Mouse (Mus musculus): Measurements from ENCODE around the gene Zfp541. TPM values are rescaled to one million over a fixed set of nuclear protein-coding genes. Genes with fewer than 3 reads are reported as not detected.
A peak's percentile ranks its signal among the peaks of the same experiment; 100 is the strongest.

Gene Zfp541
- total RNA-seq (2021) = not detected
- long read RNA-seq, experiment 1 = 0 reads
- long read RNA-seq, experiment 2 = 0 reads

GRCm38 (mm10) chr7:16061219-16062098, at the start of gene Zfp541:
Gene Zfp541, plus strand, starts transcription at chr7:16061814.
- no peak for DNase-seq
- intact Hi-C loops (cut with DNase I) = no loop called here

GRCm38 (mm10) chr7:16012576-16013263, 48.9 kb upstream of the Zfp541 start:
- intact Hi-C loops (cut with DNase I) = no loop called here
- DNase-seq = peak; percentile 34 to 62

GRCm38 (mm10) chr7:16013722-16014275, 47.8 kb upstream of the Zfp541 start:
- DNase-seq = no peak
- intact Hi-C loops (cut with DNase I) = no loop called here

GRCm38 (mm10) chr7:16014521-16015175, 47.0 kb upstream of the Zfp541 start:
- intact Hi-C loops (cut with DNase I) = no loop called here
- DNase-seq = peak; percentile 50 to 64

GRCm38 (mm10) chr7:16015384-16015783, 46.2 kb upstream of the Zfp541 start:
- intact Hi-C loops (cut with DNase I) = no loop called here
- no peak for DNase-seq

- intact Hi-C loops (cut with DNase I) = no loop called here
- peak; percentile 44 to 59 for DNase-seq
Observed at GRCm38 (mm10) chr7:16018016-16018810, 43.4 kb upstream of the Zfp541 start.

- DNase-seq = no peak
- intact Hi-C loops (cut with DNase I) = no loop called here
Observed at GRCm38 (mm10) chr7:16019256-16020094, 42.1 kb upstream of the Zfp541 start.

- DNase-seq = no peak
- intact Hi-C loops (cut with DNase I) = no loop called here
Observed at GRCm38 (mm10) chr7:16024603-16025222, 36.9 kb upstream of the Zfp541 start.

GRCm38 (mm10) chr7:16028102-16028927, 33.3 kb upstream of the Zfp541 start:
- DNase-seq = peak; percentile 33 to 50
- intact Hi-C loops (cut with DNase I) = no loop called here

- intact Hi-C loops (cut with DNase I) = no loop called here
- no peak for DNase-seq
Observed at GRCm38 (mm10) chr7:16031072-16031471, 30.5 kb upstream of the Zfp541 start.

- intact Hi-C loops (cut with DNase I) = no loop called here
- DNase-seq = no peak
Observed at GRCm38 (mm10) chr7:16033059-16033458, 28.6 kb upstream of the Zfp541 start.

- intact Hi-C loops (cut with DNase I) = no loop called here
- DNase-seq = no peak
Observed at GRCm38 (mm10) chr7:16033580-16034461, 27.8 kb upstream of the Zfp541 start.

GRCm38 (mm10) chr7:16036972-16037371, 24.6 kb upstream of the Zfp541 start:
- DNase-seq = no peak
- intact Hi-C loops (cut with DNase I) = no loop called here

- no peak for DNase-seq
- intact Hi-C loops (cut with DNase I) = no loop called here
Observed at GRCm38 (mm10) chr7:16039363-16039762, 22.3 kb upstream of the Zfp541 start.

- intact Hi-C loops (cut with DNase I) = no loop called here
- no peak for DNase-seq
Observed at GRCm38 (mm10) chr7:16041208-16041607, 20.4 kb upstream of the Zfp541 start.

- peak in 1 of 2 experiments; percentile 37 for DNase-seq
- intact Hi-C loops (cut with DNase I) = no loop called here
Observed at GRCm38 (mm10) chr7:16042850-16043775, 18.5 kb upstream of the Zfp541 start.

Measured in heart, postnatal 14 days (tissue).